Mouse (Mus musculus): ENCODE data around the gene Hspa5.
"Not testable (repeated sequence)": the region's sequence is repeated elsewhere in the genome, so short reads cannot be mapped to it uniquely, and the experiment has no call there.

GRCm38 (mm10) chr2:34761272-34761671 lies 10.5 kb upstream of the Hspa5 start:
- TF ChIP-seq CTCF (IDR thresholded peaks at IDR 0.05; ENCODE audit: low read depth, low read length); TAL1 (conservative IDR thresholded peaks at IDR 0.05; ENCODE audit: low read depth, low read length); GATA1 (IDR thresholded peaks at IDR 0.05; ENCODE audit: borderline replicate concordance, low read length); POLR2AphosphoS5 (IDR thresholded peaks at IDR 0.05; ENCODE audit: insufficient replicate concordance, low read depth, low read length); GATA2 (IDR thresholded peaks at IDR 0.05; ENCODE audit: borderline replicate concordance, low read depth, low read length): not testable (repeated sequence)

Data from G1E (cell line).